Mouse (Mus musculus) v-Abl transformed pro-B cells (cell line): Measurements from ENCODE around the gene Gm12355.

Source experiments
- in situ Hi-C, 2 experiments: fragments of 400-800 bp; cut with MboI; formaldehyde crosslinking; loops; one replicate each; pipeline ENCODE4 v1.15.1; 2025; ENCODE audit not compliant: unreplicated experiment in 2 of 2

Gene Gm12355

GRCm38 (mm10) chr11:98606763-98607162 lies 18.7 kb downstream of the Gm12355 start:
- in situ Hi-C loops = loop anchor here in 1 of 2 experiments (10.0 kb wide), 1 partner anchor 68 kb away; no protein-coding TSS in a partner anchor

GRCm38 (mm10) chr11:98604911-98605310 lies 20.6 kb downstream of the Gm12355 start:
- in situ Hi-C loops = loop anchor here in 1 of 2 experiments (10.0 kb wide), 1 partner anchor 70 kb away; no protein-coding TSS in a partner anchor

GRCm38 (mm10) chr11:98603953-98604352 lies 21.5 kb downstream of the Gm12355 start:
- in situ Hi-C loops = loop anchor here in 1 of 2 experiments (10.0 kb wide), 1 partner anchor 71 kb away; no protein-coding TSS in a partner anchor

GRCm38 (mm10) chr11:98602090-98602690 lies 23.3 kb downstream of the Gm12355 start:
- in situ Hi-C loops = loop anchor here in 1 of 2 experiments (10.0 kb wide), 1 partner anchor 73 kb away; no protein-coding TSS in a partner anchor

GRCm38 (mm10) chr11:98599291-98599690 lies 26.2 kb downstream of the Gm12355 start:
- in situ Hi-C loops = loop anchor here (5.0 to 25.0 kb wide), 4 partner anchors 47 to 812 kb away; partner anchors contain the start of genes 1700001P01Rik (in 1 of the 2), Grb7 (in 1 of the 2), Lasp1 (in 1 of the 2) and Rpl23 (in 1 of the 2)

GRCm38 (mm10) chr11:98598851-98599290 lies 26.6 kb downstream of the Gm12355 start:
- in situ Hi-C loops = loop anchor here (5.0 to 25.0 kb wide), 4 partner anchors 47 to 812 kb away; partner anchors contain the start of genes 1700001P01Rik (in 1 of the 2), Grb7 (in 1 of the 2), Lasp1 (in 1 of the 2) and Rpl23 (in 1 of the 2)

- in situ Hi-C loops = loop anchor here (5.0 to 25.0 kb wide), 4 partner anchors 46 to 811 kb away; partner anchors contain the start of genes 1700001P01Rik (in 1 of the 2), Grb7 (in 1 of the 2), Lasp1 (in 1 of the 2) and Rpl23 (in 1 of the 2)
These were observed 27.5 kb downstream of the Gm12355 start, which contains the start of gene Lrrc3c for GRCm38 (mm10) chr11:98597991-98598390. Lrrc3c (plus strand) TSS chr11:98598291.

GRCm38 (mm10) chr11:98597363-98597762 lies 28.1 kb downstream of the Gm12355 start:
- in situ Hi-C loops = loop anchor here (5.0 to 25.0 kb wide), 4 partner anchors 45 to 810 kb away; partner anchors contain the start of genes 1700001P01Rik (in 1 of the 2), Grb7 (in 1 of the 2), Lasp1 (in 1 of the 2) and Rpl23 (in 1 of the 2)

GRCm38 (mm10) chr11:98595955-98596354 lies 29.5 kb downstream of the Gm12355 start:
- in situ Hi-C loops = loop anchor here (5.0 to 25.0 kb wide), 4 partner anchors 44 to 809 kb away; partner anchors contain the start of genes 1700001P01Rik (in 1 of the 2), Grb7 (in 1 of the 2), Lasp1 (in 1 of the 2) and Rpl23 (in 1 of the 2)

GRCm38 (mm10) chr11:98595473-98595872 lies 30.0 kb downstream of the Gm12355 start:
- in situ Hi-C loops = loop anchor here (5.0 to 25.0 kb wide), 4 partner anchors 43 to 808 kb away; partner anchors contain the start of genes 1700001P01Rik (in 1 of the 2), Grb7 (in 1 of the 2), Lasp1 (in 1 of the 2) and Rpl23 (in 1 of the 2)

GRCm38 (mm10) chr11:98595021-98595420 lies 30.4 kb downstream of the Gm12355 start:
- in situ Hi-C loops = loop anchor here (5.0 to 25.0 kb wide), 4 partner anchors 43 to 808 kb away; partner anchors contain the start of genes 1700001P01Rik (in 1 of the 2), Grb7 (in 1 of the 2), Lasp1 (in 1 of the 2) and Rpl23 (in 1 of the 2)

GRCm38 (mm10) chr11:98590548-98591445 lies 34.7 kb downstream of the Gm12355 start:
- in situ Hi-C loops = loop anchor here in 1 of 2 experiments (5.0 to 25.0 kb wide), 4 partner anchors 38 to 803 kb away; partner anchors contain the start of genes 1700001P01Rik, Grb7, Lasp1 and Rpl23

GRCm38 (mm10) chr11:98589306-98589705 lies 36.2 kb downstream of the Gm12355 start:
- in situ Hi-C loops = loop anchor here in 1 of 2 experiments (25.0 kb wide), 1 partner anchor 802 kb away; the partner anchor contains the start of genes 1700001P01Rik, Lasp1 and Rpl23

- in situ Hi-C loops = loop anchor here in 1 of 2 experiments (25.0 kb wide), 1 partner anchor 802 kb away; the partner anchor contains the start of genes 1700001P01Rik, Lasp1 and Rpl23
These were observed 36.6 kb downstream of the Gm12355 start for GRCm38 (mm10) chr11:98588833-98589281.

- in situ Hi-C loops = loop anchor here in 1 of 2 experiments (25.0 kb wide), 1 partner anchor 801 kb away; the partner anchor contains the start of genes 1700001P01Rik, Lasp1 and Rpl23
These were observed 37.5 kb downstream of the Gm12355 start for GRCm38 (mm10) chr11:98587684-98588546.

- in situ Hi-C loops = loop anchor here in 1 of 2 experiments (25.0 kb wide), 1 partner anchor 800 kb away; the partner anchor contains the start of genes 1700001P01Rik, Lasp1 and Rpl23
These were observed 38.4 kb downstream of the Gm12355 start, which contains the start of gene Ormdl3 for GRCm38 (mm10) chr11:98586892-98587563. Ormdl3 (minus strand) TSS chr11:98587368.
